Mouse (Mus musculus) hindbrain, embryonic 11.5 days (tissue): Measurements from ENCODE around the gene Gm3417. TPM values are rescaled to one million over a fixed set of nuclear protein-coding genes. Genes with fewer than 3 reads are reported as not detected.
"Not testable (repeated sequence)": the region's sequence is repeated elsewhere in the genome, so short reads cannot be mapped to it uniquely, and the experiment has no call there.

ENCODE experiments used
- ATAC-seq: fragments of 200-750 bp; cut with Nextera tagmentation; 2 replicates; pipeline ENCODE4 v1.8.0; 2017; ENCODE audit warnings: mild to moderate bottlenecking, moderate TSS enrichment, moderate library complexity; ENCODE audit not compliant: low FRiP score
- DNase-seq: peaks from one replicate; pipeline ENCODE4 v3.0.0-alpha.2; 2015; ENCODE audit warnings: low spot score
- H3K27ac ChIP-seq: fragments of 300-500 bp; sonication (generic); 2 replicates; pipeline ENCODE4 v1.5.1; 2014; ENCODE audit warnings: mild to moderate bottlenecking, low read depth, low read length
- H3K27me3 ChIP-seq: fragments of 300-500 bp; sonication (generic); 2 replicates; pipeline ENCODE4 v1.6.1; 2014; ENCODE audit warnings: mild to moderate bottlenecking, low read length, moderate library complexity, mixed read lengths; ENCODE audit not compliant: control insufficient read depth, insufficient read depth
- H3K36me3 ChIP-seq: fragments of 300-500 bp; sonication (generic); 2 replicates; pipeline ENCODE4 v1.6.1; 2014; ENCODE audit warnings: mild to moderate bottlenecking, low read length, moderate library complexity, mixed read lengths; ENCODE audit not compliant: control insufficient read depth, insufficient read depth
- H3K4me1 ChIP-seq: fragments of 300-500 bp; sonication (generic); replicated peaks from 2 replicates; pipeline ENCODE4 v1.6.1; 2014; ENCODE audit warnings: low read length, mixed read lengths; ENCODE audit not compliant: control insufficient read depth, insufficient read depth
- H3K4me2 ChIP-seq: fragments of 300-500 bp; sonication (generic); replicated peaks from 2 replicates; pipeline ENCODE4 v1.6.1; 2014; ENCODE audit warnings: mild to moderate bottlenecking, low read depth, low read length
- H3K4me3 ChIP-seq: fragments of 300-500 bp; sonication (generic); 2 replicates; pipeline ENCODE4 v1.5.1; 2014; ENCODE audit warnings: low read depth, low read length
- H3K9ac ChIP-seq: fragments of 300-500 bp; sonication (generic); 2 replicates; pipeline ENCODE4 v1.6.1; 2014; ENCODE audit warnings: low read depth, low read length
- H3K9me3 ChIP-seq: fragments of 300-500 bp; sonication (generic); 2 replicates; pipeline ENCODE4 v1.6.1; 2016; ENCODE audit warnings: low read length; ENCODE audit not compliant: control insufficient read depth
- WGBS: fragments of 180-500 bp; shearing (Covaris S2); extraction: QIAGEN DNeasy Blood & Tissue Kit; methylation state at CpG from one replicate; pipeline ENCODE4 v1.1.7; 2014; 5-methylcytosine and 5-hydroxymethylcytosine counted together
- polyA plus RNA-seq: library from polyadenylated mRNA; unstranded; fragments of >200 nt; fragmentation: Nextera tagmentation; extraction: Ambion mirVana; gene quantifications from 2 replicates; pipeline ENCODE4 v1.2.1, GENCODE M21; 2014

Gene Gm3417
- polyA plus RNA-seq: 0.54 and 1.2 TPM in 2 replicates

GRCm38 (mm10) chr17:14978362-14979038 is at the start of gene Gm3417, which contains the start of gene 9030025P20Rik:
Gene Gm3417, minus strand, starts transcription at chr17:14978790.
Gene 9030025P20Rik, plus strand, starts transcription at chr17:14978468.
- not testable (repeated sequence) for H3K4me2 ChIP-seq, H3K4me1 ChIP-seq, H3K4me3 ChIP-seq, H3K9me3 ChIP-seq, H3K9ac ChIP-seq, H3K27me3 ChIP-seq, H3K36me3 ChIP-seq, H3K27ac ChIP-seq, DNase-seq
- no CpG with 5 or more reads among the region's 60 CpGs for WGBS
- ATAC-seq: peak; percentile 98

GRCm38 (mm10) chr17:15025513-15025912 is 46.9 kb upstream of the Gm3417 start:
- H3K4me2 ChIP-seq, H3K9ac ChIP-seq, H3K27me3 ChIP-seq, H3K4me3 ChIP-seq, H3K36me3 ChIP-seq, ATAC-seq, H3K9me3 ChIP-seq, H3K4me1 ChIP-seq, H3K27ac ChIP-seq, DNase-seq: not testable (repeated sequence)
- no CpG with 5 or more reads among the region's 6 CpGs for WGBS

- DNase-seq, H3K27ac ChIP-seq, H3K4me3 ChIP-seq, H3K4me1 ChIP-seq, H3K9me3 ChIP-seq, H3K36me3 ChIP-seq, H3K9ac ChIP-seq, H3K4me2 ChIP-seq, H3K27me3 ChIP-seq: not testable (repeated sequence)
- WGBS: no CpG with 5 or more reads among the region's 48 CpGs
- peak; percentile 93 for ATAC-seq
These were observed 46.1 kb upstream of the Gm3417 start for GRCm38 (mm10) chr17:15024502-15025193.

- H3K27me3 ChIP-seq, H3K36me3 ChIP-seq, H3K4me3 ChIP-seq, DNase-seq, H3K9me3 ChIP-seq, H3K9ac ChIP-seq, H3K27ac ChIP-seq, H3K4me2 ChIP-seq, H3K4me1 ChIP-seq: not testable (repeated sequence)
- no CpG with 5 or more reads among the region's 97 CpGs for WGBS
- peak; percentile 75 for ATAC-seq
These were observed 45.4 kb upstream of the Gm3417 start for GRCm38 (mm10) chr17:15023878-15024492.

- ATAC-seq, H3K4me1 ChIP-seq, H3K4me2 ChIP-seq, H3K9me3 ChIP-seq, H3K36me3 ChIP-seq, H3K9ac ChIP-seq, DNase-seq, H3K27me3 ChIP-seq, H3K4me3 ChIP-seq, H3K27ac ChIP-seq: not testable (repeated sequence)
- WGBS: 90% methylated on average over 3 of the region's 3 CpGs
These were observed 43.1 kb upstream of the Gm3417 start for GRCm38 (mm10) chr17:15021503-15022220.

- not testable (repeated sequence) for DNase-seq, H3K9ac ChIP-seq, H3K36me3 ChIP-seq, H3K9me3 ChIP-seq, H3K27me3 ChIP-seq, H3K4me1 ChIP-seq, H3K27ac ChIP-seq, H3K4me3 ChIP-seq, H3K4me2 ChIP-seq
- ATAC-seq: peak; percentile 99
- no CpG with 5 or more reads among the region's 60 CpGs for WGBS
These were observed 31.3 kb upstream of the Gm3417 start, which contains the start of gene Gm3435 for GRCm38 (mm10) chr17:15009706-15010413. Gene Gm3435, plus strand, starts transcription at chr17:15010176.

- H3K9me3 ChIP-seq, H3K36me3 ChIP-seq, DNase-seq, ATAC-seq, H3K9ac ChIP-seq, H3K4me1 ChIP-seq, H3K27me3 ChIP-seq, H3K4me2 ChIP-seq, H3K4me3 ChIP-seq, H3K27ac ChIP-seq: not testable (repeated sequence)
- WGBS: no CpG with 5 or more reads among the region's 3 CpGs
These were observed 30.5 kb upstream of the Gm3417 start for GRCm38 (mm10) chr17:15009088-15009487.

GRCm38 (mm10) chr17:15000047-15000446 is 21.5 kb upstream of the Gm3417 start:
- not testable (repeated sequence) for H3K9ac ChIP-seq, H3K9me3 ChIP-seq, H3K27ac ChIP-seq, H3K36me3 ChIP-seq, H3K4me2 ChIP-seq, H3K27me3 ChIP-seq, ATAC-seq, H3K4me1 ChIP-seq, DNase-seq, H3K4me3 ChIP-seq
- WGBS: no CpG with 5 or more reads among the region's 4 CpGs
